Mouse (Mus musculus) hindbrain, embryonic 14.5 days (tissue): ENCODE data around the gene Borcs6. TPM values are rescaled to one million over a fixed set of nuclear protein-coding genes. Genes with fewer than 3 reads are reported as not detected.

Experiments
- ATAC-seq: fragments of 200-750 bp; cut with Nextera tagmentation; 2 replicates; pipeline ENCODE4 v1.8.0; 2017; ENCODE audit warnings: moderate number of reproducible peaks, mild to moderate bottlenecking, moderate TSS enrichment, moderate library complexity; ENCODE audit not compliant: low FRiP score
- DNase-seq: peaks from one replicate; pipeline ENCODE4 v3.0.0-alpha.2; 2015; ENCODE audit warnings: low spot score
- H3K27ac ChIP-seq: fragments of 300-500 bp; sonication (generic); 2 replicates; pipeline ENCODE4 v1.5.1; 2014; ENCODE audit warnings: mild to moderate bottlenecking, moderate library complexity
- H3K27me3 ChIP-seq: fragments of 300-500 bp; sonication (generic); 2 replicates; pipeline ENCODE4 v1.6.1; 2014; ENCODE audit warnings: mild to moderate bottlenecking, low read length, mixed read lengths; ENCODE audit not compliant: control insufficient read depth, insufficient read depth
- H3K36me3 ChIP-seq: fragments of 300-500 bp; sonication (generic); replicated peaks from 2 replicates; pipeline ENCODE4 v1.6.1; 2014; ENCODE audit not compliant: control insufficient read depth, insufficient read depth
- H3K4me1 ChIP-seq: fragments of 300-500 bp; sonication (generic); replicated peaks from 2 replicates; pipeline ENCODE4 v1.6.1; 2014; ENCODE audit warnings: antibody characterized with exemption, low read length, mixed read lengths; ENCODE audit not compliant: control insufficient read depth, insufficient read depth
- H3K4me2 ChIP-seq: fragments of 300-500 bp; sonication (generic); replicated peaks from 2 replicates; pipeline ENCODE4 v1.6.1; 2014; ENCODE audit warnings: mild to moderate bottlenecking, moderate library complexity
- H3K4me3 ChIP-seq: fragments of 300-500 bp; sonication (generic); replicated peaks from 2 replicates; pipeline ENCODE4 v1.5.1; 2014; ENCODE audit warnings: mild to moderate bottlenecking, low read length
- H3K9ac ChIP-seq: fragments of 300-500 bp; sonication (generic); 2 replicates; pipeline ENCODE4 v1.6.1; 2014
- H3K9me3 ChIP-seq: fragments of 300-500 bp; sonication (generic); 2 replicates; pipeline ENCODE4 v1.6.1; 2016; ENCODE audit warnings: low read length; ENCODE audit not compliant: control insufficient read depth
- WGBS: fragments of 180-500 bp; shearing (Covaris S2); extraction: QIAGEN DNeasy Blood & Tissue Kit; methylation state at CpG from one replicate; pipeline ENCODE4 v1.1.7; 2014; 5-methylcytosine and 5-hydroxymethylcytosine counted together
- polyA plus RNA-seq: library from polyadenylated mRNA; unstranded; fragments of >200 nt; fragmentation: Nextera tagmentation; extraction: Ambion mirVana; gene quantifications from 2 replicates; pipeline ENCODE4 v1.2.1, GENCODE M21; 2014

Borcs6 gene
- polyA plus RNA-seq, 1 experiment from 2014 or later: 18.6 TPM

GRCm38 (mm10) chr11:69065394-69065925 is 5.9 kb downstream of the Borcs6 start:
- Histone ChIP-seq H3K36me3 (no peaks in the 10 kb centered on the region), H3K4me2 (peak overlapping the region; percentile 78), H3K9ac (no peak overlapping the region), H3K4me3 (peak overlapping the region; percentile 30), H3K27ac (no peak overlapping the region), H3K27me3 (no peaks in the 10 kb centered on the region), H3K9me3 (no peaks in the 10 kb centered on the region), H3K4me1 (peaks cover 27% of the 10 kb centered on the region)
- ATAC-seq (no peak), DNase-seq (no peak)
- WGBS: 58% methylated on average over 3 of the region's 3 CpGs

- Histone ChIP-seq H3K27ac (no peak overlapping the region), H3K27me3 (no peaks in the 10 kb centered on the region), H3K9me3 (no peaks in the 10 kb centered on the region), H3K4me1 (peaks cover 22% of the 10 kb centered on the region), H3K4me3 (peak overlapping the region; percentile 30), H3K4me2 (peak overlapping the region; percentile 78), H3K9ac (peak overlapping the region; percentile 51), H3K36me3 (no peaks in the 10 kb centered on the region)
- DNase-seq (no peak), ATAC-seq (no peak)
- 1% methylated on average over 29 of the region's 29 CpGs for WGBS
Measured at GRCm38 (mm10) chr11:69066163-69066861, 6.8 kb downstream of the Borcs6 start.

GRCm38 (mm10) chr11:69066956-69067355 is 7.4 kb downstream of the Borcs6 start:
- 9% methylated on average over 8 of the region's 8 CpGs for WGBS
- peak overlapping the region; percentile 78 for H3K4me2 ChIP-seq
- peak overlapping the region; percentile 51 for H3K9ac ChIP-seq
- no peak for ATAC-seq
- no peaks in the 10 kb centered on the region for H3K27me3 ChIP-seq
- H3K36me3 ChIP-seq: no peaks in the 10 kb centered on the region
- peaks cover 20% of the 10 kb centered on the region for H3K4me1 ChIP-seq
- H3K9me3 ChIP-seq: no peaks in the 10 kb centered on the region
- no peak overlapping the region for H3K27ac ChIP-seq
- DNase-seq: peak; percentile 94
- H3K4me3 ChIP-seq: peak overlapping the region; percentile 30

GRCm38 (mm10) chr11:69067601-69068000 is 8.1 kb downstream of the Borcs6 start:
- peaks cover 25% of the 10 kb centered on the region for H3K4me1 ChIP-seq
- no peak overlapping the region for H3K9ac ChIP-seq
- ATAC-seq (no peak), DNase-seq (no peak)
- no peak overlapping the region for H3K4me2 ChIP-seq
- WGBS: 59% methylated on average over 6 of the region's 6 CpGs
- H3K36me3 ChIP-seq: no peaks in the 10 kb centered on the region
- no peak overlapping the region for H3K4me3 ChIP-seq
- no peaks in the 10 kb centered on the region for H3K27me3 ChIP-seq
- no peak overlapping the region for H3K27ac ChIP-seq
- H3K9me3 ChIP-seq: no peaks in the 10 kb centered on the region

GRCm38 (mm10) chr11:69070093-69070492 is 10.6 kb downstream of the Borcs6 start:
- H3K9ac ChIP-seq: peak overlapping the region; percentile 84
- peak overlapping the region; percentile 85 for H3K4me2 ChIP-seq
- H3K27ac ChIP-seq: peak overlapping the region; percentile 91
- peaks cover 25% of the 10 kb centered on the region for H3K4me1 ChIP-seq
- no peaks in the 10 kb centered on the region for H3K36me3 ChIP-seq
- H3K27me3 ChIP-seq: no peaks in the 10 kb centered on the region
- H3K4me3 ChIP-seq: peak overlapping the region; percentile 55
- no peaks in the 10 kb centered on the region for H3K9me3 ChIP-seq
- under 1% methylated on average over 13 of the region's 13 CpGs for WGBS
- DNase-seq: no peak
- peak; percentile 13; the same call in 1 of the 2 replicates for ATAC-seq

- peak within 1 kb of the TSS; percentile 55 for H3K4me3 ChIP-seq
- peak within 1 kb of the TSS; percentile 84 for H3K9ac ChIP-seq
- ATAC-seq (peak; percentile 89), DNase-seq (peak; percentile 93)
- peak within 1 kb of the TSS; percentile 91 for H3K27ac ChIP-seq
- no peaks in the 10 kb centered on the region for H3K27me3 ChIP-seq
- H3K4me1 ChIP-seq: peaks cover 24% of the 10 kb centered on the region
- H3K36me3 ChIP-seq: no peaks in the 10 kb centered on the region
- H3K9me3 ChIP-seq: no peaks in the 10 kb centered on the region
- peak within 1 kb of the TSS; percentile 85 for H3K4me2 ChIP-seq
- under 1% methylated on average over 47 of the region's 47 CpGs for WGBS
Measured at GRCm38 (mm10) chr11:69070590-69071222, 11.2 kb downstream of the Borcs6 start, which contains the start of gene Tmem107. Tmem107 (plus strand) TSS chr11:69070806.

- peak overlapping the region; percentile 84 for H3K9ac ChIP-seq
- H3K27me3 ChIP-seq: no peaks in the 10 kb centered on the region
- H3K9me3 ChIP-seq: no peaks in the 10 kb centered on the region
- H3K4me2 ChIP-seq: peak overlapping the region; percentile 85
- DNase-seq (no peak), ATAC-seq (no peak)
- H3K4me1 ChIP-seq: peaks cover 18% of the 10 kb centered on the region
- H3K4me3 ChIP-seq: peak overlapping the region; percentile 55
- peak overlapping the region; percentile 91 for H3K27ac ChIP-seq
- WGBS: 21% methylated on average over 9 of the region's 9 CpGs
- no peaks in the 10 kb centered on the region for H3K36me3 ChIP-seq
Measured at GRCm38 (mm10) chr11:69071262-69071661, 11.7 kb downstream of the Borcs6 start.

GRCm38 (mm10) chr11:69072234-69072633 is 12.7 kb downstream of the Borcs6 start:
- H3K4me2 ChIP-seq: peak overlapping the region; percentile 57
- H3K4me1 ChIP-seq: peaks cover 13% of the 10 kb centered on the region
- H3K27me3 ChIP-seq: no peaks in the 10 kb centered on the region
- ATAC-seq: no peak
- peak overlapping the region; percentile 74 for H3K9ac ChIP-seq
- H3K9me3 ChIP-seq: no peaks in the 10 kb centered on the region
- no peaks in the 10 kb centered on the region for H3K36me3 ChIP-seq
- WGBS: 85% methylated on average over 11 of the region's 11 CpGs
- H3K4me3 ChIP-seq: peak overlapping the region; percentile 29
- no peak for DNase-seq
- H3K27ac ChIP-seq: peak overlapping the region; percentile 98

GRCm38 (mm10) chr11:69072666-69073064 is 13.1 kb downstream of the Borcs6 start:
- Histone ChIP-seq H3K27me3 (no peaks in the 10 kb centered on the region), H3K4me1 (peaks cover 13% of the 10 kb centered on the region), H3K36me3 (no peaks in the 10 kb centered on the region), H3K4me3 (peak overlapping the region; percentile 29), H3K27ac (peak overlapping the region; percentile 98), H3K4me2 (peak overlapping the region; percentile 57), H3K9me3 (no peaks in the 10 kb centered on the region), H3K9ac (peak overlapping the region; percentile 74)
- 12% methylated on average over 9 of the region's 9 CpGs for WGBS
- DNase-seq: peak; percentile 35
- ATAC-seq: no peak
